Mouse (Mus musculus): ENCODE measurements around the gene 0610010K14Rik. TPM values are rescaled to one million over a fixed set of nuclear protein-coding genes. Genes with fewer than 3 reads are reported as not detected.

0610010K14Rik gene
- polyA plus RNA-seq, 1 experiment: 80.9 TPM

DNA sequence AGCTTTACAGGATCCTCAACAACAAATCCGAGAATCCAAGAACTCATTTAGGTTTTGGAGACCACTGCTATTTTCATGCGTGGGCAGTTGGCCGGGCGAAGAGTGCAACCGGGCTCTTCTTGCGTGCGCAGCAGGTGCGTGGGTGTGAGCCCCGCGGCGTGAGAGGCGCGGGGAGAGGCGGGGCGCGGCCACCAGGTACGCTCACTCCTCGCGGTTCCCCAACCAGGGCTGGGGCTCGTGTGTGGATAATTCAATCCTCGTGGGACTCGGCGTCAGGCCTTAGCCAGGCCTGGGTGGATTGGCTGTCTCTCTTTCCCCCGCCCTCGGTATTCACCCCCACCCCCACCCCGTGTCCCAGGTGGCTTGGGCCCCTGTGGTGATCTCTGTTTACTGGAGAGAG is 24.0 kb downstream of the 0610010K14Rik start:
- WGBS: 12% methylated on average over 26 of the region's 26 CpGs
- TF ChIP-seq CTCF (IDR thresholded peaks at IDR 0.05; ENCODE audit: insufficient read depth, low read length) (no peak), POLR2A (IDR thresholded peaks at IDR 0.05; ENCODE audit: borderline replicate concordance, extremely low read depth, low read depth, low read length) (0 out of 2 replicates have a peak, but pooled peaks have one; percentile 17)
- DNase-seq: no peak
- H3K4me3 ChIP-seq (replicated peaks; ENCODE audit: extremely low read depth, low read depth, low read length): peak overlapping the region; percentile 31
- peaks cover 6% of the 10 kb centered on the region; the same call in 1 of the 2 replicates for H3K4me1 ChIP-seq (ENCODE audit: control insufficient read depth, insufficient read depth, low read length)

DNA sequence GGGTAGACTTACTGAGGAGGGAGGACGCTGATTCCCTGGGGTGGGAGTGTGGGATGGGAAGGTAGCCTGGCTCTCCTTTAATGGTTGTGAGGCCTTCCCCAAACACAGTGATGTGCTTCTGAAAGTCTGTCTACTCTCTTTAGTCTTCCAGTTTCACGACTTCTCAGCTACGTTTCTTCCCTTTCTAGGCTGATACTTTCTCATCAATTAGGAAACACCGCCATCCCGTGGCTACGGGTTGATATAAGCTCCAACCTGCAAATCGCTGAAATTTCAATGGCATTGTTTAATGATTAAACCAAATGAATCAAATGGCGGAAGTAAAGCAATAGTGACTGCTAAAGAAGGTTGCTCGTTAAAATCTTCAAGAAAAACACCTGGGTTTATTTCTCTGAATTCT is 24.8 kb downstream of the 0610010K14Rik start:
- no peak overlapping the region for H3K4me3 ChIP-seq (replicated peaks; ENCODE audit: extremely low read depth, low read depth, low read length)
- peak; percentile 66 for DNase-seq
- 7% methylated on average over 9 of the region's 9 CpGs for WGBS
- peaks cover 8% of the 10 kb centered on the region; the same call in 1 of the 2 replicates for H3K4me1 ChIP-seq (ENCODE audit: control insufficient read depth, insufficient read depth, low read length)
- peak; percentile 56 for TF ChIP-seq CTCF (IDR thresholded peaks at IDR 0.05; ENCODE audit: insufficient read depth, low read length)
- 0 out of 2 replicates have a peak, but pooled peaks have one; percentile 0 for TF ChIP-seq POLR2A (IDR thresholded peaks at IDR 0.05; ENCODE audit: borderline replicate concordance, extremely low read depth, low read depth, low read length)

DNA sequence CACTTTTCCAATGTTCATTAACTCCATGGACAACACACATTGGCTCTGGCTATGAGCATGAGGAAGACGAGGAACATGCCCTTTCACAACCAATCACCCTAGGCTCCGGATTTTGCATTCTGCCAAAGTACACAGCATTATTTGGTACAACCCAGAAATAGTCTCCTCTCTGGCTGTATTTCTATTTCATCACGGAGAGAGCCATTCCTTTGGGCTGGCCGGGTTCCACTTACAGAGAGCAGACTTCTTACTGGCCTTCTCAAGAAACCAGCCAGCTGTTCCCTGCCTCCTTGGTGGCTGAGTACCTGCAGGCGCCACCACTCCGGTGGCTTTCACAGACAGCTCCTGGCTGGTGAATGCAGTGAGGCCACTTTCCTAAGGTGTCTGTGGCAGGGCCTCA is 25.3 kb downstream of the 0610010K14Rik start, which contains the start of gene Slc16a11:
Slc16a11 (plus strand) TSS at position 330 of the 400 bp plus-strand sequence.
- H3K4me3 ChIP-seq (replicated peaks; ENCODE audit: extremely low read depth, low read depth, low read length): no peak within 1 kb of the TSS
- TF ChIP-seq CTCF (IDR thresholded peaks at IDR 0.05; ENCODE audit: insufficient read depth, low read length) (no peak), POLR2A (IDR thresholded peaks at IDR 0.05; ENCODE audit: borderline replicate concordance, extremely low read depth, low read depth, low read length) (peak; percentile 39; the same call in 1 of the 2 replicates)
- no peak for DNase-seq
- peaks cover 8% of the 10 kb centered on the region; the same call in 1 of the 2 replicates for H3K4me1 ChIP-seq (ENCODE audit: control insufficient read depth, insufficient read depth, low read length)
- 37% methylated on average over 6 of the region's 6 CpGs for WGBS

DNA sequence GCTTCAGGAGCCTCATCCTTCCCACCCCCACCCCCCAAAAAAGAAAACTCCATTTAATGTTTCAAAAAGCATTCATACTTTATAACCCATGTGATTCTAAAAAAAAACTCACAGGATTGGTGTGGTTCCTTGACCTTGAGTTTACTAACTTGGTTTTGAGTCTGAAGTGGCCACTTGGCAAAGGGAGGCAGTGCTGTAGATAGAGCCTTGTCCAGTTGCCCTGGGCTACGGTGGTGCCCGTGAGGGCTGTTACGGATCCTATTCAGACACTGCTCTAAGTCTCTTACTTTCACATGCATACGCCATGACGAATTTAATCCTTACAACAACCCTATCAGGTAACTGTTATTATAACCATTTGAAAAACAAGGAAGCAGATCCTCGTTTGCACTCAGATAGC is 25.7 kb downstream of the 0610010K14Rik start:
- Histone ChIP-seq H3K4me1 (ENCODE audit: control insufficient read depth, insufficient read depth, low read length) (peaks cover 8% of the 10 kb centered on the region; the same call in 1 of the 2 replicates), H3K4me3 (replicated peaks; ENCODE audit: extremely low read depth, low read depth, low read length) (no peak overlapping the region)
- no peak for TF ChIP-seq POLR2A (IDR thresholded peaks at IDR 0.05; ENCODE audit: borderline replicate concordance, extremely low read depth, low read depth, low read length)
- TF ChIP-seq CTCF (IDR thresholded peaks at IDR 0.05; ENCODE audit: insufficient read depth, low read length): no peak
- 74% methylated on average over 6 of the region's 6 CpGs for WGBS
- DNase-seq: no peak

GRCm38 (mm10) chr11:70210681-70211080 is 27.0 kb downstream of the 0610010K14Rik start:
- 76% methylated on average over 2 of the region's 2 CpGs for WGBS
- no peak for DNase-seq
- TF ChIP-seq POLR2A (IDR thresholded peaks at IDR 0.05; ENCODE audit: borderline replicate concordance, extremely low read depth, low read depth, low read length) (no peak), CTCF (IDR thresholded peaks at IDR 0.05; ENCODE audit: insufficient read depth, low read length) (no peak)
- Histone ChIP-seq H3K4me1 (ENCODE audit: control insufficient read depth, insufficient read depth, low read length) (peaks cover 8% of the 10 kb centered on the region; the same call in 1 of the 2 replicates), H3K4me3 (replicated peaks; ENCODE audit: extremely low read depth, low read depth, low read length) (no peak overlapping the region)

DNA sequence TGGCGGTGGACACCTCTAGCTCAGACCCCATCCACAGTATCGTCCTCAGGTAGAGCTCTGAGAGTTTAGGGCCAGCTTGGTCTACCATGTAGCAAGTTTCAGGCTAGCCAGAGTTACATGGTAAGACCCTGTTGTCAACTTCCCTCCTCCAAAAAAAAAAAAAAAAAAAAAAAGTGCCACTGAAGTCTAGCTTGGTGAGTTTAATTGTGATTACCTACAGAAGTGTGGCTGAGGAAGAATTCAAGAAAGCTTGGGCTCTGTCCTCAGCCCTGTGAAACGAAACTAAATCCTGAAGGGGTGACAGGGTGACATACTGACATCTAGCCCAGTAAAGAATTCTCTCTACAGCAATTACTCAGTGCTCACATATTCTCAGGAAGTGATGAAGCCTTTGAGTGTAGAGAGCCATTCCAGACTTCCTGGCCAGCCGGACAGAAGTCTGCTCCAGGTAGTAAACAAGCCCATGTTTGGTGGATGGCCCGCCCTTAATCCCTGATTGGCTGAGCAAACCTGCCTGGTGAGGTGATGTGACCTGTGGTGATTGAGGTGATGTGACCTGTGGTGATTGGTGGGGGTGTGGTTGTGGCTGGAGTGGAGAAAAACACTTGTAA is 28.8 kb downstream of the 0610010K14Rik start:
- no peak for DNase-seq
- TF ChIP-seq CTCF (IDR thresholded peaks at IDR 0.05; ENCODE audit: insufficient read depth, low read length) (no peak), POLR2A (IDR thresholded peaks at IDR 0.05; ENCODE audit: borderline replicate concordance, extremely low read depth, low read depth, low read length) (no peak)
- 60% methylated on average over 5 of the region's 5 CpGs for WGBS
- 0 out of 2 replicates have a peak, but pooled peaks cover 4% of the 10 kb centered on the region for H3K4me1 ChIP-seq (ENCODE audit: control insufficient read depth, insufficient read depth, low read length)
- H3K4me3 ChIP-seq (replicated peaks; ENCODE audit: extremely low read depth, low read depth, low read length): no peak overlapping the region

GRCm38 (mm10) chr11:70207283-70207682 is 30.4 kb downstream of the 0610010K14Rik start:
- WGBS: 52% methylated on average over 7 of the region's 7 CpGs
- H3K4me1 ChIP-seq (ENCODE audit: control insufficient read depth, insufficient read depth, low read length): 0 out of 2 replicates have a peak, but pooled peaks cover 4% of the 10 kb centered on the region
- no peak for DNase-seq
- no peak overlapping the region for H3K4me3 ChIP-seq (replicated peaks; ENCODE audit: extremely low read depth, low read depth, low read length)
- no peak for TF ChIP-seq POLR2A (IDR thresholded peaks at IDR 0.05; ENCODE audit: borderline replicate concordance, extremely low read depth, low read depth, low read length)

DNA sequence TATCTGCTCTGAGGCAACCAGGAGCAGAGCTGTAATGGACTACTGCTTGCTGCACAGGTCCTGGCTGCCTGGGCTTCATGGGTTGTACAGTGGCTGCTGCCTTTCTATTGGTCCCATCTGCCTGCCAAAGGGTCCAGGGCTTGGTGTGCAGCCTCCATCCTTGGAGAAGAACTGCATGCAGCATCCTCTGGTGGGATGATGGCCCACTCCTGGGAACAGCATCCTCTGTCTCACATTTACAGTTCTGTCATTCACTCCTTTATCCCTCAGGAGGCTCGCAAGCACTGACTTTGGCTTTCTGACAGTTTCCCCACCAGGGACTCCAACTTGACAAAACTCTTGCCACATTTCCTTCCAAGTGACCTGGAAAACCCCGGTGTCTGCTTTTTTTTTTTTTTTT is 30.9 kb downstream of the 0610010K14Rik start:
- 0 out of 2 replicates have a peak, but pooled peaks cover 4% of the 10 kb centered on the region for H3K4me1 ChIP-seq (ENCODE audit: control insufficient read depth, insufficient read depth, low read length)
- no peak overlapping the region for H3K4me3 ChIP-seq (replicated peaks; ENCODE audit: extremely low read depth, low read depth, low read length)
- 18% methylated on average over 2 of the region's 2 CpGs for WGBS
- no peak for DNase-seq
- no peak for TF ChIP-seq POLR2A (IDR thresholded peaks at IDR 0.05; ENCODE audit: borderline replicate concordance, extremely low read depth, low read depth, low read length)
- no peak for TF ChIP-seq CTCF (IDR thresholded peaks at IDR 0.05; ENCODE audit: insufficient read depth, low read length)

DNA sequence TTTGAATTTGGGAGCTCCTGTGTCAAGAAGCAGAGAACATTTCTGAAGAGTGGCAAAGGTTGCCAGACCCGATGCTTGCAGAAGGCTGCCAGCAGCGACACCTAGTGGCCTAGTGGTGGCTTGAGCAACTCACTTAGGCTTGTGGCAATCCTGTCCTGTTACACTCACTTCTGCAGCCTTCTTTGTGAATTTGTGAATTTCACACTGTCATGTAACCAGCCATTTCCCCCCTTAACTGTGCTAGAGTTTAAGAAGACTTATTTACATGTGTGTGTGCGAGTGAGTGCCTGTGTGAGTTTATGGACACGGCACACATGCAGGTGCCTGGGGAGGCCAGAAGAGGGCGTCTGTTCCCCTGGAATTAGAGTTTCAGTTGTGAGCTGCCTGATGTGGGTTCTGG is 36.0 kb downstream of the 0610010K14Rik start:
- Histone ChIP-seq H3K4me1 (ENCODE audit: control insufficient read depth, insufficient read depth, low read length) (no peaks in the 10 kb centered on the region), H3K4me3 (replicated peaks; ENCODE audit: extremely low read depth, low read depth, low read length) (no peak overlapping the region)
- TF ChIP-seq CTCF (IDR thresholded peaks at IDR 0.05; ENCODE audit: insufficient read depth, low read length): peak; percentile 98
- no peak for TF ChIP-seq POLR2A (IDR thresholded peaks at IDR 0.05; ENCODE audit: borderline replicate concordance, extremely low read depth, low read depth, low read length)
- WGBS: 50% methylated on average over 5 of the region's 5 CpGs
- DNase-seq: peak; percentile 82

GRCm38 (mm10) chr11:70200036-70200608 is 37.6 kb downstream of the 0610010K14Rik start:
- WGBS: 81% methylated on average over 5 of the region's 5 CpGs
- no peaks in the 10 kb centered on the region for H3K4me1 ChIP-seq (ENCODE audit: control insufficient read depth, insufficient read depth, low read length)
- TF ChIP-seq CTCF (IDR thresholded peaks at IDR 0.05; ENCODE audit: insufficient read depth, low read length) (no peak), POLR2A (IDR thresholded peaks at IDR 0.05; ENCODE audit: borderline replicate concordance, extremely low read depth, low read depth, low read length) (no peak)
- H3K4me3 ChIP-seq (replicated peaks; ENCODE audit: extremely low read depth, low read depth, low read length): no peak overlapping the region
- DNase-seq: no peak
